Mouse (Mus musculus) ES-Bruce4 (cell line): ENCODE measurements around the gene Tarsl2. TPM values are rescaled to one million over a fixed set of nuclear protein-coding genes. Genes with fewer than 3 reads are reported as not detected.

ENCODE experiments used
- H3K27ac ChIP-seq: 2 replicates; pipeline ENCODE4 v1.5.1; 2012; ENCODE audit warnings: low read length, inconsistent platforms; ENCODE audit not compliant: insufficient read depth
- H3K27me3 ChIP-seq: 2 replicates; pipeline ENCODE4 v1.6.1; 2012; ENCODE audit warnings: mild to moderate bottlenecking, low read length, inconsistent platforms; ENCODE audit not compliant: control insufficient read depth, poor library complexity, insufficient read depth, severe bottlenecking
- H3K36me3 ChIP-seq: 2 replicates; pipeline ENCODE4 v1.6.1; 2012; ENCODE audit warnings: inconsistent platforms, mild to moderate bottlenecking, low read length, moderate library complexity; ENCODE audit not compliant: control insufficient read depth, poor library complexity, insufficient read depth, severe bottlenecking
- H3K4me1 ChIP-seq: one replicate; pipeline ENCODE4 v1.8.1; 2011; ENCODE audit warnings: low read length; ENCODE audit not compliant: control insufficient read depth, insufficient read depth
- H3K4me3 ChIP-seq: 2 replicates; pipeline ENCODE4 v1.5.1; 2011; ENCODE audit warnings: low read depth, mild to moderate bottlenecking, low read length
- H3K9ac ChIP-seq: 2 replicates; pipeline ENCODE4 v1.6.1; 2012; ENCODE audit warnings: low read depth, mild to moderate bottlenecking, inconsistent platforms; ENCODE audit not compliant: poor library complexity, severe bottlenecking
- H3K9me3 ChIP-seq: replicated peaks from 2 replicates; pipeline ENCODE4 v1.6.1; 2012; ENCODE audit warnings: mild to moderate bottlenecking, low read length, inconsistent platforms; ENCODE audit not compliant: control insufficient read depth, poor library complexity, insufficient read depth, severe bottlenecking
- CTCF ChIP-seq: IDR thresholded peaks from one replicate; pipeline ENCODE4 v1.8.1; 2011; ENCODE audit warnings: low read depth, low read length
- EP300 ChIP-seq: IDR thresholded peaks from 2 replicates; pipeline ENCODE4 v1.6.1; 2011; ENCODE audit warnings: low read depth, low read length; ENCODE audit not compliant: insufficient read depth
- POLR2A ChIP-seq: IDR thresholded peaks from one replicate; pipeline ENCODE4 v1.8.1; 2011; ENCODE audit warnings: low read length; ENCODE audit not compliant: insufficient read depth
- polyA plus RNA-seq: library from polyadenylated mRNA; stranded (reverse); fragments of >200 nt; gene quantifications from 2 replicates; pipeline ENCODE4 v1.2.4, GENCODE M21; 2011; ENCODE audit warnings: low read depth; ENCODE audit not compliant: missing spikeins, insufficient read depth, insufficient read length

Tarsl2 gene
- polyA plus RNA-seq, 1 experiment: 5.8 TPM

- H3K4me3 ChIP-seq: no peak overlapping the region
- no peaks in the 10 kb centered on the region for H3K9me3 ChIP-seq
- H3K36me3 ChIP-seq: no peaks in the 10 kb centered on the region
- H3K27ac ChIP-seq: no peak overlapping the region
- no peaks in the 10 kb centered on the region for H3K27me3 ChIP-seq
- TF ChIP-seq CTCF: no peak
- no peak for TF ChIP-seq POLR2A
- no peak for TF ChIP-seq EP300
- no peaks in the 10 kb centered on the region for H3K4me1 ChIP-seq
- H3K9ac ChIP-seq: no peak overlapping the region
Observed at GRCm38 (mm10) chr7:65663225-65663790, 18.6 kb downstream of the Tarsl2 start.

- Histone ChIP-seq H3K27ac (no peak overlapping the region), H3K9ac (no peak overlapping the region), H3K9me3 (no peaks in the 10 kb centered on the region), H3K4me3 (no peak overlapping the region), H3K36me3 (no peaks in the 10 kb centered on the region), H3K4me1 (no peaks in the 10 kb centered on the region), H3K27me3 (no peaks in the 10 kb centered on the region)
- TF ChIP-seq CTCF: no peak
- TF ChIP-seq POLR2A: no peak
- TF ChIP-seq EP300: no peak
Observed at GRCm38 (mm10) chr7:65663886-65664285, 19.2 kb downstream of the Tarsl2 start.

- H3K4me3 ChIP-seq: no peak overlapping the region
- no peak overlapping the region for H3K9ac ChIP-seq
- no peaks in the 10 kb centered on the region for H3K27me3 ChIP-seq
- no peak overlapping the region for H3K27ac ChIP-seq
- no peaks in the 10 kb centered on the region for H3K36me3 ChIP-seq
- no peak for TF ChIP-seq EP300
- no peak for TF ChIP-seq CTCF
- no peak for TF ChIP-seq POLR2A
- H3K4me1 ChIP-seq: no peaks in the 10 kb centered on the region
- no peaks in the 10 kb centered on the region for H3K9me3 ChIP-seq
Observed at GRCm38 (mm10) chr7:65667491-65667890, 22.8 kb downstream of the Tarsl2 start.

- no peak overlapping the region for H3K9ac ChIP-seq
- H3K27me3 ChIP-seq: no peaks in the 10 kb centered on the region
- no peaks in the 10 kb centered on the region for H3K9me3 ChIP-seq
- no peak overlapping the region for H3K4me3 ChIP-seq
- no peak overlapping the region for H3K27ac ChIP-seq
- no peak for TF ChIP-seq POLR2A
- no peak for TF ChIP-seq CTCF
- no peak for TF ChIP-seq EP300
- H3K36me3 ChIP-seq: no peaks in the 10 kb centered on the region
- no peaks in the 10 kb centered on the region for H3K4me1 ChIP-seq
Observed at GRCm38 (mm10) chr7:65678050-65678449, 33.4 kb downstream of the Tarsl2 start.

- H3K4me3 ChIP-seq: no peak overlapping the region
- no peak overlapping the region for H3K27ac ChIP-seq
- no peaks in the 10 kb centered on the region for H3K9me3 ChIP-seq
- H3K36me3 ChIP-seq: no peaks in the 10 kb centered on the region
- no peak for TF ChIP-seq POLR2A
- TF ChIP-seq EP300: no peak
- TF ChIP-seq CTCF: no peak
- no peak overlapping the region for H3K9ac ChIP-seq
- H3K27me3 ChIP-seq: no peaks in the 10 kb centered on the region
- H3K4me1 ChIP-seq: no peaks in the 10 kb centered on the region
Observed at GRCm38 (mm10) chr7:65678900-65679595, 34.4 kb downstream of the Tarsl2 start.

- no peak overlapping the region for H3K4me3 ChIP-seq
- no peaks in the 10 kb centered on the region for H3K36me3 ChIP-seq
- H3K27me3 ChIP-seq: no peaks in the 10 kb centered on the region
- no peaks in the 10 kb centered on the region for H3K4me1 ChIP-seq
- no peak overlapping the region for H3K27ac ChIP-seq
- H3K9me3 ChIP-seq: no peaks in the 10 kb centered on the region
- H3K9ac ChIP-seq: no peak overlapping the region
- TF ChIP-seq CTCF (no peak), POLR2A (no peak), EP300 (no peak)
Observed at GRCm38 (mm10) chr7:65681166-65681565, 36.5 kb downstream of the Tarsl2 start.
